Comparison of ENCODE assay signal across 20 mouse cellular contexts in the genomic region with DNA sequence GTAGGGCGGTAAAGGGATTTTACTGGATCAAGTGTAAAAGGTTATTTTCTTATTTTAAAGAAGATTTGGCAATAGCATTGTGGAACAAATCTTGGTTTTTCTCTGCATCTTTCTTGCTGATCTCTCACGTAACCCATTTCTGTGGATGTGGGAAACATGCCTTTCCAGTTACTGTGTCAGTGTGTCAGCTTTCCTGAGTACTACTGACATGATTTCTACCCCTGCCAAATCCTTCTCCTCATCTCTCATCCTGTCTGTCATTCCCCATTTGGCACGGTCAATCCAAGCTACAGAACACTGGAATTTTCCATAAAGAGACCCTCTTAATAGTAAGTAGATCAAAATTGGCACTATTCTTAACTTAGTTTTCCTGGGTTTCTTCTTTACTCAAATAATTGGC.
DNase-seq lines count a peak whose midpoint lies in the region; ATAC-seq and TF ChIP-seq lines count a peak whose summit lies in the region.
"Had no signal": no experiment of that assay in that cellular context is flagged by ENCODE, and none has a peak within 500 bp of the region (broad histone marks: within the 10 kb centered on the region; RNA-seq: fewer than 3 reads in every experiment).

No protein-coding gene starts in this region.

- no peak for ATAC-seq in embryonic facial prominence, embryonic 14.5 days (ENCODE audit: low read depth)
- ATAC-seq in lung, embryonic 14.5 days (ENCODE audit: insufficient read depth): no peak
- ATAC-seq in lung, postnatal 0 days: no peak
- ATAC-seq: forebrain, embryonic 13.5 days had no signal

- 69% methylated on average over 3 of the region's 3 CpGs for WGBS in embryonic facial prominence, embryonic 14.5 days
- 90% methylated on average over 3 of the region's 3 CpGs for WGBS in embryonic facial prominence, embryonic 10.5 days
- WGBS in lung, embryonic 14.5 days: 63% methylated on average over 3 of the region's 3 CpGs
- 59% methylated on average over 3 of the region's 3 CpGs for WGBS in lung, postnatal 0 days
- WGBS in cerebellum, adult 2 months: 62% methylated on average over 3 of the region's 3 CpGs

- no peak overlapping the region for H3K4me2 ChIP-seq in embryonic facial prominence, embryonic 14.5 days (ENCODE audit: low read depth, low read length)
- no peak overlapping the region for H3K4me2 ChIP-seq in lung, embryonic 14.5 days
- no peak overlapping the region for H3K4me2 ChIP-seq in lung, postnatal 0 days (replicated peaks; ENCODE audit: low read depth, low read length)
- H3K4me2 ChIP-seq: embryonic facial prominence, embryonic 12.5 days; forebrain, embryonic 13.5 days; heart, embryonic 13.5 days; hindbrain, embryonic 15.5 days had no signal

- no peak overlapping the region for H3K4me3 ChIP-seq in embryonic facial prominence, embryonic 14.5 days (ENCODE audit: low read depth, low read length)
- H3K4me3 ChIP-seq in embryonic facial prominence, embryonic 10.5 days: no peak overlapping the region
- H3K4me3 ChIP-seq in lung, embryonic 14.5 days (ENCODE audit: low read depth, low read length): no peak overlapping the region
- no peak overlapping the region for H3K4me3 ChIP-seq in lung, postnatal 0 days (ENCODE audit: low read depth, low read length)
- H3K4me3 ChIP-seq in cerebellum, adult 2 months (replicated peaks; ENCODE audit: insufficient read depth, low read depth, low read length): no peak overlapping the region
- H3K4me3 ChIP-seq: embryonic facial prominence, embryonic 12.5 days; forebrain, embryonic 13.5 days; heart, embryonic 13.5 days; hindbrain, embryonic 15.5 days had no signal

- peak; percentile 69 for DNase-seq in embryonic facial prominence, embryonic 14.5 days (ENCODE audit: low spot score)
- DNase-seq in embryonic facial prominence, embryonic 10.5 days (ENCODE audit: low spot score): no peak
- peak; percentile 41 for DNase-seq in lung, embryonic 14.5 days
- DNase-seq in lung, postnatal 0 days (ENCODE audit: low spot score): no peak
- peak; percentile 22 for DNase-seq in 3134 (ENCODE audit: extremely low read depth, insufficient read length, low spot score)
- peak; percentile 25 for DNase-seq in fibroblast of lung, adult 2 months (ENCODE audit: low read depth)
- DNase-seq in cerebellum, adult 2 months: no peak
- DNase-seq: adrenal gland, adult 2 months; adrenal gland, postnatal 25 days; cerebellum, adult 8-10 months; cerebellum, postnatal 14 days; embryo, embryonic 11 days; gastrocnemius, postnatal 36 days; heart, adult 11 months; heart, postnatal 36 days had no signal

- no peak for TF ChIP-seq POLR2A in cerebellum, adult 2 months (IDR thresholded peaks at IDR 0.05; ENCODE audit: borderline replicate concordance, insufficient read depth, low read length)

- H3K27me3 ChIP-seq in embryonic facial prominence, embryonic 14.5 days (replicated peaks; ENCODE audit: control insufficient read depth, insufficient read depth, low read length): no peaks in the 10 kb centered on the region
- H3K27me3 ChIP-seq in embryonic facial prominence, embryonic 10.5 days (replicated peaks; ENCODE audit: low read depth, poor library complexity, severe bottlenecking): no peaks in the 10 kb centered on the region
- H3K27me3 ChIP-seq in lung, embryonic 14.5 days (ENCODE audit: insufficient read depth, low read length): no peaks in the 10 kb centered on the region
- H3K27me3 ChIP-seq in lung, postnatal 0 days (replicated peaks; ENCODE audit: insufficient read depth, low read length): no peaks in the 10 kb centered on the region
- no peaks in the 10 kb centered on the region for H3K27me3 ChIP-seq in cerebellum, adult 2 months (ENCODE audit: control insufficient read depth, insufficient read depth, low read length)
- H3K27me3 ChIP-seq: CH12.LX; embryonic facial prominence, embryonic 12.5 days; forebrain, embryonic 13.5 days; heart, embryonic 13.5 days; hindbrain, embryonic 15.5 days had no signal

- no peak overlapping the region for H3K9ac ChIP-seq in embryonic facial prominence, embryonic 14.5 days (ENCODE audit: low read depth, low read length)
- no peak overlapping the region for H3K9ac ChIP-seq in lung, embryonic 14.5 days
- no peak overlapping the region for H3K9ac ChIP-seq in lung, postnatal 0 days (replicated peaks; ENCODE audit: low read depth)
- H3K9ac ChIP-seq: embryonic facial prominence, embryonic 12.5 days; forebrain, embryonic 13.5 days; heart, embryonic 13.5 days; hindbrain, embryonic 15.5 days had no signal

- H3K4me1 ChIP-seq in embryonic facial prominence, embryonic 14.5 days (ENCODE audit: control insufficient read depth, insufficient read depth, low read length): no peaks in the 10 kb centered on the region
- H3K4me1 ChIP-seq in embryonic facial prominence, embryonic 10.5 days: no peaks in the 10 kb centered on the region
- no peaks in the 10 kb centered on the region for H3K4me1 ChIP-seq in lung, embryonic 14.5 days (ENCODE audit: insufficient read depth)
- no peaks in the 10 kb centered on the region for H3K4me1 ChIP-seq in lung, postnatal 0 days (ENCODE audit: insufficient read depth, low read depth, low read length)
- no peaks in the 10 kb centered on the region for H3K4me1 ChIP-seq in cerebellum, adult 2 months (ENCODE audit: control insufficient read depth, insufficient read depth, low read length)
- H3K4me1 ChIP-seq: embryonic facial prominence, embryonic 12.5 days; forebrain, embryonic 13.5 days; hindbrain, embryonic 15.5 days had no signal

- H3K27ac ChIP-seq in embryonic facial prominence, embryonic 14.5 days (replicated peaks; ENCODE audit: low read depth, low read length): no peak overlapping the region
- H3K27ac ChIP-seq in embryonic facial prominence, embryonic 10.5 days (replicated peaks): no peak overlapping the region
- H3K27ac ChIP-seq in lung, embryonic 14.5 days (ENCODE audit: low read depth): no peak overlapping the region
- no peak overlapping the region for H3K27ac ChIP-seq in lung, postnatal 0 days (ENCODE audit: low read length)
- H3K27ac ChIP-seq in cerebellum, adult 2 months (ENCODE audit: insufficient read depth, low read length): no peak overlapping the region
- H3K27ac ChIP-seq: embryonic facial prominence, embryonic 12.5 days; forebrain, embryonic 13.5 days; heart, embryonic 13.5 days; hindbrain, embryonic 15.5 days had no signal

- TF ChIP-seq EP300 in lung, postnatal 0 days (IDR thresholded peaks at IDR 0.05): no peak

- no peaks in the 10 kb centered on the region for H3K9me3 ChIP-seq in embryonic facial prominence, embryonic 14.5 days (ENCODE audit: control insufficient read depth, low read length)
- no peaks in the 10 kb centered on the region for H3K9me3 ChIP-seq in embryonic facial prominence, embryonic 10.5 days
- H3K9me3 ChIP-seq in lung, embryonic 14.5 days (ENCODE audit: low read depth, low read length): no peaks in the 10 kb centered on the region
- H3K9me3 ChIP-seq in lung, postnatal 0 days (ENCODE audit: low read length): no peaks in the 10 kb centered on the region
- H3K9me3 ChIP-seq: embryonic facial prominence, embryonic 12.5 days; forebrain, embryonic 13.5 days; heart, embryonic 13.5 days; hindbrain, embryonic 15.5 days had no signal

- no peaks in the 10 kb centered on the region for H3K36me3 ChIP-seq in embryonic facial prominence, embryonic 14.5 days (ENCODE audit: control insufficient read depth, insufficient read depth, low read length)
- H3K36me3 ChIP-seq in embryonic facial prominence, embryonic 10.5 days (replicated peaks): no peaks in the 10 kb centered on the region
- no peaks in the 10 kb centered on the region for H3K36me3 ChIP-seq in lung, embryonic 14.5 days (ENCODE audit: insufficient read depth)
- no peaks in the 10 kb centered on the region for H3K36me3 ChIP-seq in lung, postnatal 0 days (ENCODE audit: insufficient read depth, low read length)
- H3K36me3 ChIP-seq: embryonic facial prominence, embryonic 12.5 days; heart, embryonic 13.5 days; hindbrain, embryonic 15.5 days had no signal

- TF ChIP-seq CTCF in lung, embryonic 14.5 days (IDR thresholded peaks at IDR 0.05; ENCODE audit: low read depth): no peak
- TF ChIP-seq CTCF in lung, postnatal 0 days (IDR thresholded peaks at IDR 0.05): no peak
- TF ChIP-seq CTCF in cerebellum, adult 2 months (IDR thresholded peaks at IDR 0.05; ENCODE audit: borderline replicate concordance, insufficient read depth, low read depth, low read length): no peak

Comparison
In these comparisons a context has a peak if more than half of its experiments do, and no peak if none do; other contexts are left out.
1. DNase-seq: peak in embryonic facial prominence, embryonic 14.5 days (single experiment), lung, embryonic 14.5 days (single experiment), 3134 (single experiment) and fibroblast of lung, adult 2 months (single experiment); none in embryonic facial prominence, embryonic 10.5 days (single experiment), lung, postnatal 0 days (single experiment) and cerebellum, adult 2 months (0 of 2).